Mouse (Mus musculus) hindbrain, embryonic 15.5 days (tissue): ENCODE results near the gene Camta1. TPM values are rescaled to one million over a fixed set of nuclear protein-coding genes. Genes with fewer than 3 reads are reported as not detected.

ENCODE experiments used
- ATAC-seq: fragments of 200-750 bp; cut with Nextera tagmentation; 2 replicates; pipeline ENCODE4 v1.8.0; 2017; ENCODE audit warnings: low read depth, moderate number of reproducible peaks, moderate TSS enrichment; ENCODE audit not compliant: low FRiP score
- H3K27ac ChIP-seq: fragments of 300-500 bp; sonication (generic); replicated peaks from 2 replicates; pipeline ENCODE4 v1.5.1; 2015; ENCODE audit warnings: mild to moderate bottlenecking, inconsistent platforms
- H3K27me3 ChIP-seq: fragments of 300-500 bp; sonication (generic); 2 replicates; pipeline ENCODE4 v1.6.1; 2015; ENCODE audit warnings: control low read depth, inconsistent platforms
- H3K36me3 ChIP-seq: fragments of 300-500 bp; sonication (generic); 2 replicates; pipeline ENCODE4 v1.6.1; 2015; ENCODE audit warnings: control low read depth, inconsistent platforms
- H3K4me1 ChIP-seq: fragments of 300-500 bp; sonication (generic); replicated peaks from 2 replicates; pipeline ENCODE4 v1.6.1; 2015; ENCODE audit warnings: control low read depth, inconsistent platforms
- H3K4me2 ChIP-seq: fragments of 300-500 bp; sonication (generic); 2 replicates; pipeline ENCODE4 v1.6.1; 2015; ENCODE audit warnings: moderate library complexity, mild to moderate bottlenecking, inconsistent platforms
- H3K4me3 ChIP-seq: fragments of 300-500 bp; sonication (generic); 2 replicates; pipeline ENCODE4 v1.5.1; 2015; ENCODE audit warnings: mild to moderate bottlenecking, inconsistent platforms
- H3K9ac ChIP-seq: fragments of 300-500 bp; sonication (generic); 2 replicates; pipeline ENCODE4 v1.6.1; 2015; ENCODE audit warnings: inconsistent platforms
- H3K9me3 ChIP-seq: fragments of 300-500 bp; sonication (generic); 2 replicates; pipeline ENCODE4 v1.6.1; 2016; ENCODE audit warnings: control low read depth, inconsistent platforms
- WGBS: fragments of 180-500 bp; shearing (Covaris S2); methylation state at CpG from one replicate; pipeline ENCODE4 v1.1.7; 2015; 5-methylcytosine and 5-hydroxymethylcytosine counted together
- polyA plus RNA-seq: library from polyadenylated mRNA; unstranded; fragments of >200 nt; fragmentation: Nextera tagmentation; extraction: Ambion mirVana; gene quantifications from 2 replicates; pipeline ENCODE4 v1.2.1, GENCODE M21; 2015

The Camta1 gene
- polyA plus RNA-seq, 1 experiment from 2014 or later, result 150 TPM

- Histone ChIP-seq H3K4me3 (peak overlapping the region; percentile 22), H3K9ac (peak overlapping the region; percentile 14; the same call in 1 of the 2 replicates)
- WGBS, result 5% methylated on average over 18 of the region's 20 CpGs
These were observed 721.2 kb downstream of the Camta1 start for GRCm38 (mm10) chr4:151140368-151140982.

GRCm38 (mm10) chr4:151139053-151139840 lies 722.4 kb downstream of the Camta1 start:
- H3K9ac ChIP-seq, result peak overlapping the region; percentile 31
- peak; percentile 13; the same call in 1 of the 2 replicates for ATAC-seq
- H3K27me3 ChIP-seq, result no peaks in the 10 kb centered on the region
- peak overlapping the region; percentile 96 for H3K27ac ChIP-seq
- H3K4me3 ChIP-seq, result peak overlapping the region; percentile 15; the same call in 1 of the 2 replicates
- H3K4me2 ChIP-seq, result peak overlapping the region; percentile 54
- peaks cover 4% of the 10 kb centered on the region for H3K36me3 ChIP-seq
- WGBS, result 3% methylated on average over 20 of the region's 20 CpGs
- H3K9me3 ChIP-seq, result no peaks in the 10 kb centered on the region
- peaks cover 44% of the 10 kb centered on the region for H3K4me1 ChIP-seq

More at GRCm38 (mm10) chr4:151140368-151140982, 721.2 kb downstream of the Camta1 start:
- Histone ChIP-seq H3K27me3 (no peaks in the 10 kb centered on the region), H3K4me1 (peaks cover 44% of the 10 kb centered on the region), H3K27ac (peak overlapping the region; percentile 96), H3K36me3 (peaks cover 11% of the 10 kb centered on the region), H3K4me2 (peak overlapping the region; percentile 54), H3K9me3 (no peaks in the 10 kb centered on the region)
- peak; percentile 77 for ATAC-seq

- no peak for ATAC-seq
- H3K36me3 ChIP-seq, result no peaks in the 10 kb centered on the region
- peak overlapping the region; percentile 96 for H3K27ac ChIP-seq
- peak overlapping the region; percentile 31 for H3K9ac ChIP-seq
- H3K4me3 ChIP-seq, result no peak overlapping the region
- H3K9me3 ChIP-seq, result no peaks in the 10 kb centered on the region
- H3K4me1 ChIP-seq, result peaks cover 44% of the 10 kb centered on the region
- peak overlapping the region; percentile 22; the same call in 1 of the 2 replicates for H3K4me2 ChIP-seq
- H3K27me3 ChIP-seq, result no peaks in the 10 kb centered on the region
- WGBS, result 35% methylated on average over 2 of the region's 2 CpGs
These were observed 723.1 kb downstream of the Camta1 start for GRCm38 (mm10) chr4:151138586-151138985.

- H3K27ac ChIP-seq, result peak overlapping the region; percentile 96
- H3K4me2 ChIP-seq, result peak overlapping the region; percentile 22; the same call in 1 of the 2 replicates
- H3K36me3 ChIP-seq, result no peaks in the 10 kb centered on the region
- H3K4me3 ChIP-seq, result no peak overlapping the region
- no peak for ATAC-seq
- H3K27me3 ChIP-seq, result no peaks in the 10 kb centered on the region
- 16% methylated on average over 10 of the region's 10 CpGs for WGBS
- no peaks in the 10 kb centered on the region for H3K9me3 ChIP-seq
- peaks cover 44% of the 10 kb centered on the region for H3K4me1 ChIP-seq
- no peak overlapping the region; the same call in 1 of the 2 replicates for H3K9ac ChIP-seq
These were observed 723.5 kb downstream of the Camta1 start for GRCm38 (mm10) chr4:151138135-151138534.

- H3K4me2 ChIP-seq, result peak overlapping the region; percentile 22; the same call in 1 of the 2 replicates
- no peak overlapping the region for H3K4me3 ChIP-seq
- 40% methylated on average over 5 of the region's 5 CpGs for WGBS
- H3K27ac ChIP-seq, result peak overlapping the region; percentile 37
- H3K27me3 ChIP-seq, result no peaks in the 10 kb centered on the region
- no peaks in the 10 kb centered on the region for H3K36me3 ChIP-seq
- no peak overlapping the region for H3K9ac ChIP-seq
- peaks cover 44% of the 10 kb centered on the region for H3K4me1 ChIP-seq
- no peak for ATAC-seq
- no peaks in the 10 kb centered on the region for H3K9me3 ChIP-seq
These were observed 724.0 kb downstream of the Camta1 start for GRCm38 (mm10) chr4:151137701-151138100.

GRCm38 (mm10) chr4:151135491-151135890 lies 726.2 kb downstream of the Camta1 start:
- ATAC-seq, result no peak
- no peak overlapping the region for H3K9ac ChIP-seq
- no peaks in the 10 kb centered on the region for H3K27me3 ChIP-seq
- H3K27ac ChIP-seq, result no peak overlapping the region
- WGBS, result 80% methylated on average over 8 of the region's 8 CpGs
- no peaks in the 10 kb centered on the region for H3K36me3 ChIP-seq
- no peak overlapping the region for H3K4me2 ChIP-seq
- H3K9me3 ChIP-seq, result no peaks in the 10 kb centered on the region
- H3K4me1 ChIP-seq, result peaks cover 41% of the 10 kb centered on the region
- no peak overlapping the region for H3K4me3 ChIP-seq

- Histone ChIP-seq H3K4me3 (no peak overlapping the region), H3K9me3 (no peaks in the 10 kb centered on the region), H3K36me3 (no peaks in the 10 kb centered on the region), H3K4me1 (peaks cover 38% of the 10 kb centered on the region), H3K27me3 (no peaks in the 10 kb centered on the region), H3K27ac (no peak overlapping the region), H3K4me2 (no peak overlapping the region), H3K9ac (no peak overlapping the region)
- WGBS, result 57% methylated on average over 4 of the region's 4 CpGs
- ATAC-seq, result no peak
These were observed 727.9 kb downstream of the Camta1 start for GRCm38 (mm10) chr4:151133760-151134159.

- Histone ChIP-seq H3K9me3 (no peaks in the 10 kb centered on the region), H3K27ac (no peak overlapping the region), H3K36me3 (no peaks in the 10 kb centered on the region), H3K4me2 (no peak overlapping the region), H3K9ac (no peak overlapping the region), H3K4me1 (peaks cover 36% of the 10 kb centered on the region), H3K4me3 (no peak overlapping the region), H3K27me3 (no peaks in the 10 kb centered on the region)
- WGBS, result 81% methylated on average over 9 of the region's 9 CpGs
- no peak for ATAC-seq
These were observed 729.2 kb downstream of the Camta1 start for GRCm38 (mm10) chr4:151132493-151132892.

GRCm38 (mm10) chr4:151130756-151131490 lies 730.8 kb downstream of the Camta1 start:
- no peaks in the 10 kb centered on the region for H3K27me3 ChIP-seq
- no peak overlapping the region for H3K4me3 ChIP-seq
- WGBS, result 48% methylated on average over 9 of the region's 9 CpGs
- peaks cover 51% of the 10 kb centered on the region for H3K4me1 ChIP-seq
- ATAC-seq, result no peak
- H3K36me3 ChIP-seq, result no peaks in the 10 kb centered on the region
- no peaks in the 10 kb centered on the region for H3K9me3 ChIP-seq
- H3K9ac ChIP-seq, result no peak overlapping the region
- H3K4me2 ChIP-seq, result no peak overlapping the region
- H3K27ac ChIP-seq, result peak overlapping the region; percentile 99

GRCm38 (mm10) chr4:151129725-151130557 lies 731.7 kb downstream of the Camta1 start:
- no peaks in the 10 kb centered on the region for H3K36me3 ChIP-seq
- peak overlapping the region; percentile 99 for H3K27ac ChIP-seq
- 43% methylated on average over 16 of the region's 16 CpGs for WGBS
- peak overlapping the region; percentile 45 for H3K4me3 ChIP-seq
- no peaks in the 10 kb centered on the region for H3K9me3 ChIP-seq
- no peak for ATAC-seq
- peak overlapping the region; percentile 69 for H3K4me2 ChIP-seq
- peaks cover 51% of the 10 kb centered on the region for H3K4me1 ChIP-seq
- peak overlapping the region; percentile 74 for H3K9ac ChIP-seq
- no peaks in the 10 kb centered on the region for H3K27me3 ChIP-seq
